Mouse (Mus musculus) lung, postnatal 14 days (tissue): ENCODE data around the gene M1ap.

Experiments
- DNase-seq: peaks from one replicate; pipeline ENCODE4 v3.0.0; 2021

M1ap gene

DNA sequence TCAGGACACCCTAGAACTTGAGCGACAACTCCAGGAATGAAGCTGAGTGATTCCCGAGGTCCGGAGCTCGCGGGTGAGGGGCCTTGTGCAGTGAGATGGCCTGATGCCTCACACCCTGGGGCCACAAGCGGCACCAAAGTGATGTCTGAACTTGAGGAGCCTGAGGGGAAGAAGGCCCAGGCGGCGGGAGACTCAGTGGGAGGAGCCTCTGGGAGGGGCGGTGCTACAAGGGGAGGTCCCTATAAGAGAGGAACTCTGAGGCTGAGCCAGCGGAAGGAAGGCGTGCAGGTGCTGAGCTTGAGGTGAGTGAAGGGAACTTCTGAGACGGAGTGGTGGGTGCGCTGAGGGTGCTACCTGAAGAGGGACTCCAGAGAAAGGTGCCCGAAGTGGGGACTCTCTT, at the start of gene M1ap:
Gene M1ap (plus strand): TSS at position 252 of the 400 bp plus-strand sequence.
- no peak for DNase-seq

DNA sequence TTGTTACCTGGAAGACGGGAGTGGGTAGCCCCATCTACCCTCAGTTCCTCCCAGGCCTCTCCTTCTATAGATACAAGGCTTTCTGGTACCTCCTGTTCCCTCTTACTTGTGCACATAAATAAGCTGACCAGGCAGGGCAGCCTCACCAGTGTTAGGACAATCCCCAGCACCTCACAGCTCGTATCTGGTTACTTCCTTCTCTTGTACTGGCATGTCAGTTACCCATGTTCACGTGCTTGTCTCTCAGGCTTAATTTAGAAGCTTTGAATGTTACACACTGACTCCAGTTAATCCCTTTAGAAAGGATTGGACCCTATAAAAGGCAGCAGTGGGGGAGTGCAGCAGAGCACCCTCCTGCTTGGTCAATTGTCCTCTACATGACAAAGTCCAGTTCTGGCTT, 49.4 kb upstream of the M1ap start:
- DNase-seq: no peak

DNA sequence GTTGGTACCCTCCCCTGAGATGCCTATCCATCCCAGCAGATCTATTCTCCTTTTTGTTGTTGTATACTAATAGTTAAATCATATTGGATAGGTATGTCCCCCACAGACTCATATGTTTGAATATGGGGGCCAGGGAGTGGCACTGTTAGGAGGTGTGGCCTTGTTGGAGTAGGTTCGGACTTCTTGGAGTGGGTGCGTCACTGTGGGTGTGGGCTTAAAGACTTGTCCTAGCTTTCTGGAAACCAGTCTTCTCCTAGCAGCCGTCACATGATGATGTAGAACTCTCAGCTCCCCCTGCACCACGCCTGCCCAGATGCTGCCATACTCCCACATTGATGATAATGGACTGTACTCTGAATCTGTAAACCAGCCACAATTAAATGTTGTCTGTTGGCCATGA, 48.5 kb upstream of the M1ap start:
- no peak for DNase-seq

DNA sequence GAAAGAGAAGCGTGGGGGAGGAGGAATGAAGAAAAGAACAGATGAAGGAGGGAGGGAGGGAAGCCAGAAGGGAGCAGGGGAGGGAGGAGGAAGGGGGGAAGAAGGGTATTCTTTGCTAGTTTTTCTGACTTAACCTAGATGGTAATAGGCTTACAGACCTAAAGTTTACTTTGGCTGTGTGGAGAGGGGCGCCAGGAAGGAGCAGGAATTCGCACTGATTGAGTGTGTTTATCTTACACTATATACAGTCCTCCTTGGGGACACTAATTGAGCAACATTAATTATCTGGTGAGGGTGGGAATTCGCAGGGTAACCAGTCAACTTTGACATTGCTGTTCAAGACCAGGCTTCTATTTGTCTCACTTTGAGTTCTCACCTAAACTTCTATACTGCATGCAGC, 48.0 kb upstream of the M1ap start:
- no peak for DNase-seq

DNA sequence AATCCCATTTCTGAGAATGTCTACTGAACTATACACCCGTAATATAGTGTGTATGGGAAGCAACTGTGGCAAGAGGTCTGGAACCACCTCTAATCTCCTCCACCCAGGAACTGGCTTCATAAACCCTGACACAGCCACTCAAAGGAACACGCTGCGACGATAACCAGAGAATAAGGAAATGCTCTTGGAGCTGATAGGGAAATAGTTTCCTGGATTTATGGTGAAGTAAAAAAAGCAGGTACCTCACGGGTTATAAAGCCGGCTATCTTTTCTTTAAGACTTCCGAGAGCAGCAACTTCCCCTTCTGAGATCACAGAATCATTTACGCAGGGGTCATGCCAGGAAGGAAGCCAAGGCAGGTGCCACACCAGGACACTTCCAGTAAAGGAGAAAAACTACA, 44.1 kb upstream of the M1ap start:
- no peak for DNase-seq

DNA sequence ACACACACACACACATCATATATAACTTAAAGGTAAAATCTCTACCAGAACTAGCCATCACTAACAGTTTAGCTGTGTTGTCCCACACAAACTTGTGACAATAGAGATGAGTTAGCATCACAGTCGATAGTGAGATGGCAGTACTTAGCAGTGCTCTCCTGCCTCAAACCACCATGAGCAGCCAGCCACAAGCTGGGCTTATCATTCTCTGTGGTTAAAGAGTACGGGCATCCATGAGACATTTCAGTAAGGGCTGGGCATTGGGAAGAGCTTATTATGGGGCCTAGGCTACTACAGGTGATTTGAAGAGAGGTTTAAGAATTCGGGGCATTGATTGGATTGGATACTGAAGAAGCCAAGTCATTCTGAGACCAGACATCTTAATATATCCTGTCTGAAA, 39.7 kb upstream of the M1ap start:
- no peak for DNase-seq

DNA sequence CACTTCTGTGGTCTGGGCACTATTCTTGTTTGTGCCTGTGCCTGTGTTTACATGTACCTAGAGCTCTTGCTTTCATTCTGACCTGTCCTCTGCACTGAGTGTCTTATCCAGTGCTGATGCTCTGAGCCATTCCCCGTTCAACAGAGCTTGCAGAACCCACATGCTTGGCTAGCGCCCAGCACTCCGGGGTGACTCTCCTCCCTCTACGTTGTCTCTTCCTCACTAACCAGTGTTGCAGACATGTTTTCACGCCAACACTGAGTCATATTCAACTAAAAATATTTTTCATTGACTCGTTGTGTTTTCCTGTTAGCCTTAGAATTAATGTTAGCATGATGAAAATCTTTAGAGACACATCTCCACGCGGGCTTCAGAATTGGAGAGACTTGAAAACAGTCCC, 38.7 kb upstream of the M1ap start:
- DNase-seq: no peak

GRCm38 (mm10) chr6:82909136-82909855, 37.4 kb upstream of the M1ap start:
- DNase-seq: peak; percentile 35

- no peak for DNase-seq
Measured at GRCm38 (mm10) chr6:82911303-82911702, 35.4 kb upstream of the M1ap start.

DNA sequence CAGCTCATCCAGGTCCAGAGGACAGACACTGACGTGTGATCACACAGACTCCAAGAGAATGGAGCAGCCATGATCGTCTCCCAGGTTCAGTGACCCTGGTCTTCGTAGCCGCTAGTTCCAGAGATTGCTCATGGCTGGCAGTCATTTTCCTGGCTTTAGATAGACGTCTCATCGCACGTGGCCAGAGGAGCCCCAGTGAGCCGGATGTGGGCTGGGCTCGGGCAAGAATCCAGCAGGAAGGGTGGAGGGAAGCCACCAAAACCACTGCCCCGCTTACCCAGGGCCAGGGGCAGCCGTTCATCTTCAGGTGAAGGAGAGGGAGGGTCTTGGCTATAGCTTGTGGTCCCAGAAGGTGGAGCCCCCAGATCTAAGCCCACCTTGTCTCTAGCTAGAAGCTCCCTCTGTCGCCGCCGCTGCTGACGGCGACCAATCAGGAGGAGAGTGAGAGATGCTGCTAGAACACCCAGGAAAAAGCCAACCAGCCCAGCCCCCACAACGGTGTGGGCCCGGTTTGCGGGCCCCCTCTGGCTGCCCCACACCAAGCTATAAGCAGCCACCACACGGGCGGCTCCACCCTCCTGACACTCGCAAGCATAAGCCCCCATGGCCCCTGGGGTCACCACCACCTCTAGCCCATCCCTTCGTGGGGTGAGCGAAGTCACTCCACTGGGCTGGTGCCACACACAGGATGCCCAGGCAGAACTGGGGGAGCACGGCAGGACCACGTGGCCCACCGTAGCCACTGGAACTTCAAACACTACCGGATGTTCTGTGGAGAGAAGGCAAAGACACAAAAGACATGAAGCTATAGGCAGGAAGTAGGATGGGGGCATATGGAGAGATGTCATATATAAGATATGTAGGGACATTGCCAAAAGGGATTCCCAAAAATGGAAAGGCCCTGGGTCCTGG, 33.1 kb upstream of the M1ap start:
- DNase-seq: peak; percentile 34

DNA sequence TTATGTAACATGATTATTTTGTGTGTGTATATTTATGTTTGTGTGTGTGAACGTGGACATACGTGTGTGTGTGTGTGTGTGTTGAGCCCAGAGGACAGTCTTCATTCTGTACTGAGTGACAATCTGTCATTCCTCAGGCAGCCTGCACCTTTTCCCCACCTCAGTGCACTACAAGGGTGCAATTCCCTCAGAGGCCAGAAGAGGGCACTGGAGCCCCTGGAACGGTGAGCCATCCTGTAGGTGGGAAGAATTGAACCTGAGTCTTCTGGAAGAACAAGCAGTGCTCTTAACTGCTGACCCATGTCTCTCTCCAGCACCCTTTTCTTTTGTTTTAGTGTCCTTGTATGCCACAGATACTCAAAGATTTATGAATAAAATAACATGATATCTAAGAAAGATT, 30.8 kb upstream of the M1ap start:
- peak; percentile 79 for DNase-seq

DNA sequence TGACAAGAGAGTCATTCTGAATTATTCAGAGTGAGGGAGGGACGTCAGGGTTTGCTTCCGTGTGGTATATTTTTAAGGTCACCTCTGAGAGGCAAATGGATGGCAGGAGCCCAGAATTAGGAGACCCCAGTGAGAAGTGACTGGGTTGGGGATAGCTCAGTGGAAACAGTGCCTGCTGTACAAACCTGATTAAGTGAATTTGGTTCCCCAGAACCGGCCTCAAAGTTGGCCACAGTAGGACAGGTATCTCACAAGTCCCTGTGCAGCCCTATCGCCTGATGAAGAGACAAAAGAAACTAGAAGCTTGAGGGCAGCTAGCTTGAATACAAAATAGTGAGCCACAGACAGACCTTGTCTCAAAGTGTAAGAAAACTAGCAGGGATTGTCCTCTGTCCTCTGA, 30.2 kb upstream of the M1ap start:
- no peak for DNase-seq

- DNase-seq: no peak
Measured at GRCm38 (mm10) chr6:82917076-82917777, 29.5 kb upstream of the M1ap start.

GRCm38 (mm10) chr6:82917778-82918129, 28.9 kb upstream of the M1ap start:
- peak; percentile 66 for DNase-seq

DNA sequence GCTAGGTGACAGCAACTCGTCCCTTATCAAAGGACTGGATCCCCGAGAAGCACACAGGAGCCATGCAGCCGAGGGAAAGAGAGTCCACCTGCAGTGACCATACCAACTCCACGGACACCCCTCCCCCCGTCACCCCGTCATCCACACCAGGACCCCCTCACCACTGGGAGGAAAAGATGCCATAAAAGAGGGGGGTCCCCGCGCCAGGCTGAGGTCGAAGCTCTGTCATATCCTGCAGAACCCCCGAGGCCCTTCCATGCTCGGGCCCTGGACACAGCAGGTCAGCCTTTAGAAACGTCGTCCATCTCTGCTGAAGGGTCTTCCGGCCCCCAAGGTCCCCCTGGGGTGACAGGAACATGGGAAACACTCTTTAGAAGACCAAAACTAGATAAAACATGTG, 28.3 kb upstream of the M1ap start:
- no peak for DNase-seq

DNA sequence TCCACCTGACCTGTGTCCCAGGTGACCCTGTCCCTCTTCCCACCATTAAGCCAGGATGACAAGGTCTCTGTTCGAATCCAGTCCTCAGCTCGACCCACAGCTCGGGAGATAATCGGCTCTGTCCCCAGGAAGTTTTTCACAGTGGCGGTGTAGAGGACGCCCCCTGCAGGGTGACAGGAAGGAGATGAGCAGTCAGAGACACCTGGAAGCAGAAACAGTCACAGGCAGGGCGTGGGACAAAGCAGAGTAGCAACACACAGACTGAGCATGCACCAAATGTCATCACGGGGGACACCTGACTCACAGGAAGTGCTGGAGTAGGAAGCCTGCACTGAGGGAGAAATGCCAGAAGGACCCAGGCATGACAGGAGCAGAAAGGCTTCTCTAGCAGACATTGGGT, 27.2 kb upstream of the M1ap start:
- no peak for DNase-seq

DNA sequence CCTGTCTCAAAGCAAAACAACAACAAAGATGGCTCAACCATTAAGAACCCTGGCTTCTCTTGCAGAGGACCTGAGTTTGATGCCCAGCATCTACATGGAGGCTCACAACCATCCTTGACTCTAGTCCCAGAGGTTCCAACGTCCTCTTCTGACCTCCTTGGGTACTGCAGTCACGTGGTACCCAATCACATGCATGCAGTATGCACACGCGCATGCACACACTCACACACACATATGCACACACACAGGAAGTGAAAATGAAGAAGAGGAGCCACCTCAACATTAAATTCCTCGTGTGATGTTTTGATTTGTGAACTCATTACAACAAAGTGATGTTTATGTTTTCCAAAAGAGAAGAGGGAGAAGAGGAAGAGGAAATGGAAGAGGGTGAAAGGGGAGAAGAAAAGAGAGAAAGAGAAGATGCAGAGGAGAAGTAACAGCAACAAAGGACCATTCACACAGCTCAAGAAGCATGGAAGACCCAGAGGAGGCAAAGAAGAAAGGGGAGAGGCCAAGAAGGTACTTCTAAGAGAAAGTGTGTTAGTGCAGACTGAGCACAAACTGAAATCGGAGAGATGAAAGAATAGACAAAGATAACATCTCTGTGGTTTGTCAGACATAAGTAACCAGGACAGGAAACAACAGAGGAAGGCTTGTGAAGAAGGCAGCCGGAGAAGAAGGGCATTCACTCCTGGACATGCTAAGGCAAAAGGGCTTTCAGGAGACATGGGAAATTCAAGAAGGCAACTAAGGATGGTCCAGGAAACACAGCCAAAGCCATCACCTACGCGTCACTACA, 25.1 kb upstream of the M1ap start:
- DNase-seq: no peak

DNA sequence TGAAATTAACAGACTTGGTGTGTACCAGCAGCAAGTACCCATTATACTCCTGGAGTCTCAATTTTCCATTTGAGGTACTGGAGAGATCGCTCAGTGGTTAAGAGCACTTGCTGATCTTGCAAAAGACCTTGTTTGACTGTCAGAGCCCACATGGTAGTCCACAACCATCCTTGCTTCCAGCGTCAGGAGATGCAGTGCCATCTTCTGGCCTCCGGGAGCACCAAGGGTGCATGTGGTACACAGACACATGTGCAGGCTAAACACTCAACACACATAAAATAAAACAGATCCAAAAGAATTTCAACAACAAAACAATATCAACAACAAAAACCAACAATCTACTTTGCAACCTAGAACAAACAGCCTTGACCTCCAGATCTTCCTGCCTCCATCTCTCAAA, 21.7 kb upstream of the M1ap start:
- no peak for DNase-seq

DNA sequence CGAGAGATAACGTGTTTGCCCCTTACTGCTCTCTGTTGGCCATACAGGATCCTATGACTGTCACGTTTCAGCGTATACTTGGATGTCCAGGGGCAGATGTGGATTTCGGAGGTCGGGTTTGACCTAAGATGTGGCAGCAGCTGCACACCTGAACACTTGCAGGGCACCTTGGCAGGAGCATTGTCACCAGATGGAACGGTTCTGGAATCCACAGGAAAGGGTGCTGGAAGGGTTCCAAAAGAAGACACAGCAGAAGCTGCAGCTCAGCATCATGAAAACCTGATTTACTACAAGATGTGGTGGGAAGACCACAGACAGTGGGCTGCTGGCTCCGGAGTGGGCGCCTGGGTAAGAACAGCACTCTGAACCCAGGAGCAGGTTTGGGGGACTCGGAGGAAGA, 20.6 kb upstream of the M1ap start:
- DNase-seq: no peak

GRCm38 (mm10) chr6:82926528-82926927, 20.2 kb upstream of the M1ap start:
- DNase-seq: no peak

DNA sequence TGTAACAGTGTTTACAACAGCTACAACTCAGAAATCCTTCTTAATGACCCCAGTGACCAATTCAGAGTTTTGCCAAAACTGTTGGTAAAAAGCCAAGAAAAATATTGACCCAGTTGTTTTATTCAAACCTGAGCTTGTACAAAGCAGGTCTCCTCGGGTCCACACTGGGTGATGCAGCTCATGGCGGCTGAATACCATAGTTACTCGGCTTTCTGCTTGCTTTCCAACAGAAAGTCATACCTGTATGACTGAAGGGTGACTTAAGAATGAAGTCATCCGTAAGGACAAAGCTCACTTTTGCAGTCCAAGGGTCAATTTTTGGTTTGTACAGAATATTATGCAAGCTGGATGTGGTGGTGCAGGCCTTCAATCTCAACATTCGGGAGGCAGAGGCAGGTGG, 19.1 kb upstream of the M1ap start:
- DNase-seq: no peak

GRCm38 (mm10) chr6:82934616-82935230, 12.0 kb upstream of the M1ap start:
- no peak for DNase-seq
